Mouse (Mus musculus): ENCODE measurements at regions not wholly inside any gene's neighbourhood (a gene's known extent, or its start where the extent isn't known, plus 50 kb on each side); places are given as distances from the start of the nearest gene placed in this dataset.

DNA sequence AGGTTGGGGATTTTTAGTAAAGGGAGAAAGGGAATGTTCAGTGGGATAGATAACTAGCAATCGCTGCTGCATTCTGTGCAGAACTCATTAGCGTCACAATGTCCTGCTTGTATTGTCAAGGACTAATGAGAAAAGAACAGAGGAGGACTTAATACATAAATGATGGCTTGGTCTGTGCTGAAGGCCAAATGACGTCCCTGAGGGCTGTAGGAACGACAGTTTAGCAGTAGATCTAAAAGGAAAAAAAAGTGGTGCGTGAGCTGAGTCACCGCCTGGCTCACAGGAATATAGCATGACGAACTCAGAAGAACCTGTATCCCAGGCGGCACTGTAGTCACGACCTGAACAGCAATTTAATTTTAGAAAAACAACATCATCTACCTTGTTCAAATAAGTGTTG lies 81.3 kb upstream of the Enox2 start:
- TF ChIP-seq CTCF (IDR thresholded peaks at IDR 0.05; ENCODE audit: borderline replicate concordance, insufficient read depth, low read depth, low read length) (no peak), POLR2A (IDR thresholded peaks at IDR 0.05; ENCODE audit: borderline replicate concordance, insufficient read depth, low read length) (no peak)
